Mouse (Mus musculus) bone marrow macrophage, adult 2 months (primary cell): ENCODE data around the gene Pabpc4.

Source experiments
- CTCF ChIP-seq: IDR thresholded peaks from 2 replicates; pipeline ENCODE4 v1.5.1; 2012; ENCODE audit warnings: low read depth, mild to moderate bottlenecking, low read length, moderate library complexity
- POLR2A ChIP-seq: IDR thresholded peaks from 2 replicates; pipeline ENCODE4 v1.6.1; 2012; ENCODE audit warnings: mild to moderate bottlenecking, low read depth, low read length, borderline replicate concordance

DNA sequence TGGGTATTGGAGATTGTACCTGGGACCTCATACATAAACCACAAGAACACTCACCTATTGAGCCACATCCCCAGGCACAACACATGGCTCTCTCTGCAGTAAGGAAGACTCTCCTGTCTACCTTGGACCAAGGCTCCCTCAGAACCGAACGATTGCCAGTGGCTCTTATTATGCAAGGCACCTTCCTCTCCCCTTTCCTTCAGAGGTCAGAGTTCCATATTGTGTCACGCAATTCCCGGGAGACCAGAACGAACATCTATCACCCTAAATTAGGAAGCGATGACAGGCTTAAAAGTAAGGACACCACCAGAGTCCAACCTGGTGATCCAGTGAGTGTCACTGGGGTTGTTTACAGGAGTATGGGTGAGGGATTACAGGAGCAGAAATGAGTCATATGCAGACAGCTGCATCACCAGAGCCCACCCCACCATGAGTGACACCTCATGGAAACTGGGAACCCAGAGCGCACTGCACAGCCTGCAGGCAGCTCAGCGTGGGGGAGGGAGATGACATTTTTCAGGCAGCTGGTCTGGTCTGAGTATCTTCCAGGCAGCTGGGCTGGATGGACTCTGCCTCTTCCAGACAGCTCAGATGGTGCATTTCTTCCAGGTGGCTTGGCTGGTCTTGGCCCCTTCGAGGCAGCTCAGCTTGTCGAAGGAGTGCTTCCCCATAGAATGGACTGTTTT is 36.3 kb upstream of the Pabpc4 start:
- TF ChIP-seq CTCF = no peak
- TF ChIP-seq POLR2A = no peak
